Mouse (Mus musculus) left cerebral cortex, postnatal 14 days (tissue): ENCODE data around the gene Gab1. TPM values are rescaled to one million over a fixed set of nuclear protein-coding genes. Genes with fewer than 3 reads are reported as not detected.

ENCODE experiments used
- DNase-seq, 2 experiments: peaks; one replicate each; pipeline ENCODE4 v3.0.0; 2021 to 2022; ENCODE audit warnings: low spot score in 2 of 2, mixed read lengths in 1 of 2
- intact Hi-C: fragments of 180-260 bp; cut with DNase I; formaldehyde crosslinking; loops from one replicate; pipeline ENCODE4 v1.15.1; 2025
- long read RNA-seq, 2 experiments: library from polyadenylated mRNA; stranded (forward); transcript quantifications; one replicate each; pipeline ENCODE4 v2.0.0; 2021
- total RNA-seq, 2 experiments: library from RNA; stranded (reverse); gene quantifications; 2 replicates each; pipeline ENCODE4 v1.2.3; 2021

Gene Gab1
- total RNA-seq, result 10 to 100 TPM; 12.3 to 14.9 TPM
- long read RNA-seq, experiment 1, full-length matches to known transcripts, result 11 of 14 reads
- long read RNA-seq, experiment 1, partial matches to known transcripts, result 3 of 14 reads
- long read RNA-seq, experiment 1, other reads (novel, unspliced or antisense), result 0 of 14 reads
- long read RNA-seq, experiment 2, full-length matches to known transcripts, result 5 of 8 reads
- long read RNA-seq, experiment 2, partial matches to known transcripts, result 2 of 8 reads
- long read RNA-seq, experiment 2, other reads (novel, unspliced or antisense), result 1 of 8 reads

- intact Hi-C loops, result loop anchor here (5.0 kb wide), 1 partner anchor 112 kb away; no protein-coding TSS in a partner anchor
These were observed at the start of gene Gab1 for GRCm38 (mm10) chr8:80880196-80881106. TSS of gene Gab1 (minus strand) at chr8:80880519.

GRCm38 (mm10) chr8:80928770-80929169 is 48.5 kb upstream of the Gab1 start:
- intact Hi-C loops, result no loop called here
- no peak for DNase-seq

More at GRCm38 (mm10) chr8:80880196-80881106, at the start of gene Gab1:
- peak; percentile 82 to 84 for DNase-seq

GRCm38 (mm10) chr8:80923794-80924316 is 43.5 kb upstream of the Gab1 start:
- no peak for DNase-seq
- intact Hi-C loops, result no loop called here

- intact Hi-C loops, result no loop called here
- DNase-seq, result peak; percentile 49 to 66
These were observed 42.3 kb upstream of the Gab1 start for GRCm38 (mm10) chr8:80922642-80923041.

GRCm38 (mm10) chr8:80919130-80919529 is 38.8 kb upstream of the Gab1 start:
- no peak for DNase-seq
- intact Hi-C loops, result no loop called here

GRCm38 (mm10) chr8:80918531-80918930 is 38.2 kb upstream of the Gab1 start:
- DNase-seq, result no peak
- intact Hi-C loops, result no loop called here

- DNase-seq, result no peak
- intact Hi-C loops, result no loop called here
These were observed 36.3 kb upstream of the Gab1 start for GRCm38 (mm10) chr8:80916463-80917235.

GRCm38 (mm10) chr8:80913016-80913748 is 32.9 kb upstream of the Gab1 start:
- DNase-seq, result peak in 1 of 2 experiments; percentile 8

GRCm38 (mm10) chr8:80911400-80911799 is 31.1 kb upstream of the Gab1 start:
- intact Hi-C loops, result no loop called here
- DNase-seq, result no peak

More at GRCm38 (mm10) chr8:80913016-80913748, 32.9 kb upstream of the Gab1 start:
- intact Hi-C loops, result no loop called here

GRCm38 (mm10) chr8:80908262-80908907 is 28.1 kb upstream of the Gab1 start:
- no peak for DNase-seq
- intact Hi-C loops, result no loop called here

- intact Hi-C loops, result no loop called here
- DNase-seq, result no peak
These were observed 22.0 kb upstream of the Gab1 start for GRCm38 (mm10) chr8:80902354-80902753.

- DNase-seq, result no peak
- intact Hi-C loops, result no loop called here
These were observed 19.0 kb upstream of the Gab1 start for GRCm38 (mm10) chr8:80899364-80899763.

GRCm38 (mm10) chr8:80896026-80896425 is 15.7 kb upstream of the Gab1 start:
- intact Hi-C loops, result no loop called here

GRCm38 (mm10) chr8:80895397-80895796 is 15.1 kb upstream of the Gab1 start:
- DNase-seq, result peak in 1 of 2 experiments; percentile 9
- intact Hi-C loops, result no loop called here

More at GRCm38 (mm10) chr8:80896026-80896425, 15.7 kb upstream of the Gab1 start:
- no peak for DNase-seq

GRCm38 (mm10) chr8:80894528-80894927 is 14.2 kb upstream of the Gab1 start:
- intact Hi-C loops, result no loop called here
- DNase-seq, result no peak

GRCm38 (mm10) chr8:80879426-80880195 is 708 bp downstream of the Gab1 start:
- intact Hi-C loops, result loop anchor here (5.0 kb wide), 3 partner anchors 67 to 127 kb away; no protein-coding TSS in a partner anchor
- DNase-seq, result peak; percentile 12 to 35

- intact Hi-C loops, result loop anchor here (5.0 kb wide), 2 partner anchors 67 to 127 kb away; no protein-coding TSS in a partner anchor
- peak; percentile 20 to 51 for DNase-seq
These were observed 1.4 kb downstream of the Gab1 start for GRCm38 (mm10) chr8:80878801-80879425.
